Mouse (Mus musculus): Measurements from ENCODE around the gene Epha2. TPM values are rescaled to one million over a fixed set of nuclear protein-coding genes. Genes with fewer than 3 reads are reported as not detected.

The Epha2 gene
- polyA plus RNA-seq, 1 experiment from 2014 or later, result 3.0 TPM

DNA sequence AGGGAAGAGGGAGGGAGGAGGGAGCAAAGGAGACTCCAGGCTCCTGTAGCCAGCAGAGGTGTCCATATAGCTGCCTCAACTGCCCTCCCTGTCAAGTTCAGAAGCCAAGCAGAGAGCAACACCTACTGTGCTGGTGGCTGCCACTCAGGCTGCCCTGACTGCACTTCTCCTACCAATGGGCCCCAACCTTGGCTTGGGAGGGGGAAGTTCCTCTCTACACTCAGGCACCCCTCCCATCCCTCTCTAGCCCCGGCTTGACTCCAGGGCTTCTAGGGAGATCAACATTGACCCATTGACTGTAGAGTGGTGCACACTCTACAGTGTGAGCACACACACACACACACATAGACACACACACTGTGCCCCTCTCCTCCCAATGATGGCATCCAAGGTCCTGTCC, 19.5 kb upstream of the Epha2 start:
- Histone ChIP-seq H3K4me1 (peaks cover 70% of the 10 kb centered on the region), H3K27ac (replicated peaks) (peak overlapping the region; percentile 10), H3K4me3 (no peak overlapping the region), H3K9me3 (no peaks in the 10 kb centered on the region), H3K27me3 (replicated peaks; ENCODE audit: low read depth, poor library complexity, severe bottlenecking) (peaks cover 64% of the 10 kb centered on the region), H3K36me3 (replicated peaks) (no peaks in the 10 kb centered on the region)
- DNase-seq (ENCODE audit: low spot score), result no peak
- WGBS, result 68% methylated on average over 1 of the region's 1 CpGs

DNA sequence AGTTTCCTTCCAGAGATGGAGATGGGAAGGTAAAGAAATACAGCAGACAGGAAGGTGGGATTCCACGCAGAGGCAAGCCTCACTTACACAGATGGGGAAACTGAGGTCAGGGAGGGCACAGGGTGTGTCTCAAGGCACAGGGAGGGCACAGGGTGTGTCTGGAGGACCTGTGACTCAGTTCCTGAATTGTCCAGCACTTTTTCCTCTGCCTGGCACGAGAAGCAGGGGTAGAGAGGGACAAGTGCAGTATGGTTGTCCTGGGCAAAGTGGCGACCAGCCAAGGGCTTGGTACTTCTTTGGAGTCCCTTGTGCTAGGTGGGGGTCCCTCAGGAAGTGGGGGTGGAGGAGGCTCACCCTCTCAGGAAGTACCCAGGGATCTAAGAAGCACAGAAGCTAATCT, 19.0 kb upstream of the Epha2 start:
- Histone ChIP-seq H3K4me1 (peaks cover 73% of the 10 kb centered on the region), H3K27me3 (replicated peaks; ENCODE audit: low read depth, poor library complexity, severe bottlenecking) (peaks cover 66% of the 10 kb centered on the region), H3K36me3 (replicated peaks) (no peaks in the 10 kb centered on the region), H3K9me3 (no peaks in the 10 kb centered on the region), H3K27ac (replicated peaks) (peak overlapping the region; percentile 10), H3K4me3 (no peak overlapping the region)
- WGBS, result 66% methylated on average over 3 of the region's 3 CpGs
- no peak for DNase-seq (ENCODE audit: low spot score)

DNA sequence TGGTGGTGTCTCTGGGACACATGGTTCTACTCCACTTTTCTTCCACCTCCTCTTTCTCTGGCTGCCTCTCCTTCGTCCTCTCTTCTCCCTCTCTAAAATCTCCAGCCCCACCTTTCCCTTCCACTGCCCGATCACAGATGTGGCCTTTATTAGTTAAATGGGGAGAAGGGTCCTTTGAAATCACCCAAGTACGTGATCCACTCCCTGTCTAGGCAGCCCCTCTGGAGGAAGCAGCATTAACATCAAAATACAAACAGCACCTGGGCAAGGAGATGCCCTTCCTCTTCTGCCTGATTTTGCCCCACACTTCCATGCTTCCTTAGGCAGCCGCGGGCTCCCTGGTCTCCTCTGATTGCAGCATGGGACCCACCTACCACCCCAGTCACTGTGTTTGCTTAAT, 18.4 kb upstream of the Epha2 start:
- no peak overlapping the region for H3K27ac ChIP-seq (replicated peaks)
- no peaks in the 10 kb centered on the region for H3K36me3 ChIP-seq (replicated peaks)
- peaks cover 73% of the 10 kb centered on the region for H3K4me1 ChIP-seq
- H3K27me3 ChIP-seq (replicated peaks; ENCODE audit: low read depth, poor library complexity, severe bottlenecking), result peaks cover 68% of the 10 kb centered on the region
- no peak overlapping the region for H3K4me3 ChIP-seq
- no peaks in the 10 kb centered on the region for H3K9me3 ChIP-seq
- 45% methylated on average over 5 of the region's 5 CpGs for WGBS
- DNase-seq (ENCODE audit: low spot score), result no peak

DNA sequence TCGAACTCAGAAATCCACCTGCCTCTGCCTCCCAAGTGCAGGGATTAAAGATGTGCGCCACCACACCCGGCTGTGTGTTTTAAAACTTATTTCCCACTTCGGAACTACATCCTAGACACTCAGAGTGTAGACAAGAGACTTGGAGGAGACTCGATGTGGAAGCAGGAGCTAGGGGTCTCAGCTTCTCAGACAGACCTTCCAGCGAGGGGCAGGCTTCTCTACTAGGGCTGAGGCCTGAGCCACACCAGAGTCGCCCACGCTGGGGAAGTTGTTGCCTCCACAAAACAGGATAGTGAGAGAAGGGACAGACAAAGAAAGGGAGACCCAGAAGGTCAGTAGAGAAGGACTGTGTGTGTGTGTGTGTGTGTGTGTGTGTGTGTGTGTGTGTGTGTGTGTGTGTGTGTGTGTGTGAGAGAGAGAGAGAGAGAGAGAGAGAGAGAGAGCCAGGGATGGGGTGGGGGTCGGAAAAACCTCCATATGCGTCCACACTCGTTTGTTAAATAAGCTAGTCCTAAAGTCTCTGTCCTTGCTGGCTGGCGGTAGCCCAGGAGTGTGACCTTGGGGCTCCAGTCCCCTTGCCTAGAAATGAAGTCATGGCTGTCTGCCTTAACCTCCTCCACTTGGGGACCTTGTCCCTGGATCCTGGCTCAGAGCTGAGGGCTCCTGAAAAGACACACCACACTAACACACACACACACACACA, 17.7 kb upstream of the Epha2 start:
- DNase-seq (ENCODE audit: low spot score), result no peak
- H3K9me3 ChIP-seq, result no peaks in the 10 kb centered on the region
- H3K27ac ChIP-seq (replicated peaks), result no peak overlapping the region; the same call in 1 of the 2 replicates
- WGBS, result 61% methylated on average over 12 of the region's 12 CpGs
- no peak overlapping the region for H3K4me3 ChIP-seq
- peaks cover 73% of the 10 kb centered on the region for H3K4me1 ChIP-seq
- no peaks in the 10 kb centered on the region for H3K36me3 ChIP-seq (replicated peaks)
- peaks cover 69% of the 10 kb centered on the region for H3K27me3 ChIP-seq (replicated peaks; ENCODE audit: low read depth, poor library complexity, severe bottlenecking)

DNA sequence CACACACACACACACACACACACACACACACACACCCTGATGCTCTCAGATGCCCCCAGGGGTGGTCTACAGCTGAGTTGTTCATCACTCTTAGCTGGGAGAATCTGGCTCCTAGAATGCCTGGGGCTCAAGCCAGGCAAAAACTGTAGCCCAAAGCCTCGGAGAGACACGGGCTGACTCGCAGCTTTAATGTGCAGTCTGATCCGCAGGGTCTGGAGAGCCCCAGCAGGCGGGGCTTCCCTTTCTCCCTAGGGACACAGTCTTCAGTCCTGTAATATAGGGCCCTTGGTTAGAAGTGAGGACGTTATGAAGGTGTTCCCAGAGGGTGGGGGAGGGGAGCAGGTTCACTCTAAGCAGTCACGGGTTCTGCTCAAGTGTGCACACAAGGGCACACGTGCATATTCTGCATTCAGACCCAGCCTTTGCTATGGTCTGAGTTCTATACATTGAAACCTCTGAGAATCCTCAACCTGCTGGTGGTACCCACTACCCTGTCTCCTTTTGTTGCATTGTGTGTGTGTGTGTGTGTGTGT, 17.1 kb upstream of the Epha2 start:
- 24% methylated on average over 8 of the region's 8 CpGs for WGBS
- peaks cover 75% of the 10 kb centered on the region for H3K27me3 ChIP-seq (replicated peaks; ENCODE audit: low read depth, poor library complexity, severe bottlenecking)
- H3K4me3 ChIP-seq, result no peak overlapping the region
- no peak for DNase-seq (ENCODE audit: low spot score)
- no peak overlapping the region; the same call in 1 of the 2 replicates for H3K27ac ChIP-seq (replicated peaks)
- peaks cover 72% of the 10 kb centered on the region for H3K4me1 ChIP-seq
- no peaks in the 10 kb centered on the region for H3K36me3 ChIP-seq (replicated peaks)
- H3K9me3 ChIP-seq, result no peaks in the 10 kb centered on the region

DNA sequence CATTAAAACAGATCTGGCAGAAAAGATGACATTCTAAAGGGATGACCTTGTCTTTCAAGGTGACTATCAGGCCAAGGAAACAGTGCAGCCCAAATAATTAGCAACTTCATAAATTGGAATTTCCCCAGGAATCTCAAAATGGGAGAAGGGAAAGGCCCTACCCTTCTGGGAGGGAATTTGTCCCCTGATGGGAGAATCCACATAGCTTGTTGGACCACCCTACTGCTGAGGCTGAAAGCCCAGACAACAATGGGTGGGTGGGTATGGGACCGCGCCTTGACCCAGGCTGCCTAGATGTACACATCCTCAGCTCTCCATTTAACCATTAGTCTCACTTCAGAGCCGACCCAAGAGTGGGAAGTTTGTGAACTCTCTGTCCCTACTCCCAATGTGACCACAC, 16.6 kb upstream of the Epha2 start:
- peaks cover 81% of the 10 kb centered on the region for H3K27me3 ChIP-seq (replicated peaks; ENCODE audit: low read depth, poor library complexity, severe bottlenecking)
- no peak overlapping the region for H3K4me3 ChIP-seq
- no peaks in the 10 kb centered on the region for H3K9me3 ChIP-seq
- H3K36me3 ChIP-seq (replicated peaks), result no peaks in the 10 kb centered on the region
- no peak overlapping the region for H3K27ac ChIP-seq (replicated peaks)
- H3K4me1 ChIP-seq, result peaks cover 66% of the 10 kb centered on the region
- 67% methylated on average over 3 of the region's 3 CpGs for WGBS
- no peak for DNase-seq (ENCODE audit: low spot score)

DNA sequence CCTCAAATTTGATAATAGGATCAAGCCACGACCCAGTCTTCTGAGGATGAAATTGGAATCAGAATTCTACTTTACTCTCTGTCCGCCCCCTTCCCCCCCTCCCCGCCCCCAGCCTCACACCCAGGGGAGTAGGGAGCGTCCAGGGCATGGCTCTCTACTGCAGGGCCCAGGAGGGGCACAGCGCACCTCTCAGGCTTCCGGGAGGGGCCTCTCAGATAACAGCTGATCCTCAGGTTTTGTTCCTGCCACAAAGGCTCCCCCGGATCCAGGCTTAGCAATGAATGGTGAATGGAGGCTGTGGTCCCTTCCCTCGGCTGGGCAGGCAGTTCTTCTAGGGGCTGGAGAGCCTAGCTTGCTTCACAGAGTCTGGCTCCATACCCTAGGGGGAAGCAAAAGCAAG, 15.9 kb upstream of the Epha2 start:
- peaks cover 87% of the 10 kb centered on the region for H3K27me3 ChIP-seq (replicated peaks; ENCODE audit: low read depth, poor library complexity, severe bottlenecking)
- no peak overlapping the region for H3K4me3 ChIP-seq
- H3K9me3 ChIP-seq, result no peaks in the 10 kb centered on the region
- H3K27ac ChIP-seq (replicated peaks), result no peak overlapping the region
- no peak for DNase-seq (ENCODE audit: low spot score)
- H3K36me3 ChIP-seq (replicated peaks), result no peaks in the 10 kb centered on the region
- WGBS, result 11% methylated on average over 8 of the region's 8 CpGs
- H3K4me1 ChIP-seq, result peaks cover 66% of the 10 kb centered on the region

DNA sequence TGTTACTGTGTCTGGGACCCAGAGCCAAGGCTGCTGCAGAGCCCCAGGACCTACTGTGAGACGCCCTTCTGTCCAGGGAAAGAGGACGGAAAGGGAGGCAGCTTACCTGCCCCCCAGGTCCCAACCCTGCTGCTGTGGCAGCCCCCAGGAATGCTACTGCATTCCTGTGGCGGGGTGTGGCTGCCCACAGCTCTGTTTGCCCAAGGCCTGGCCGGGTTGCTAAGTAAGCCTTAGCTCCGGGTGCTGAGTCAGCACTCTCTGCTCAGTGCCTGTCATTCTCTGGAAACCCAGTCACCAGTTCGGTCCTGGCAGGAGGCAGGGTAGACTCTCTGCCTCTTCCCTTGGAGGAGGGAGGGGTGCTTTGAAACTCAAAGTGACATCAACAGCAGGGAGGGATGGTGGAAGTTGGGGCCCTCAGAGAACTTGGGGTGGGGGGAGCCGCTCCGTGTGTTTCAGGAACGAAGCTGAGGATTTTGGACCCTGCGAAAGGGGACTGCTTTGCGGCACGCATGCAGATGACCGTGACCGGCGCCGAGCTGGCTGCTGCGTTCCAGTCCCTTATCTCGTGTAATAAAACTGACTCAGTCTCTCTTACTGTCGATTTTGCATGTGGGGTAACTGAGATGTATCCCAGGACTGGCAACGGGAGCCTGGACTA, 14.1 kb upstream of the Epha2 start:
- peak overlapping the region; percentile 36 for H3K4me3 ChIP-seq

DNA sequence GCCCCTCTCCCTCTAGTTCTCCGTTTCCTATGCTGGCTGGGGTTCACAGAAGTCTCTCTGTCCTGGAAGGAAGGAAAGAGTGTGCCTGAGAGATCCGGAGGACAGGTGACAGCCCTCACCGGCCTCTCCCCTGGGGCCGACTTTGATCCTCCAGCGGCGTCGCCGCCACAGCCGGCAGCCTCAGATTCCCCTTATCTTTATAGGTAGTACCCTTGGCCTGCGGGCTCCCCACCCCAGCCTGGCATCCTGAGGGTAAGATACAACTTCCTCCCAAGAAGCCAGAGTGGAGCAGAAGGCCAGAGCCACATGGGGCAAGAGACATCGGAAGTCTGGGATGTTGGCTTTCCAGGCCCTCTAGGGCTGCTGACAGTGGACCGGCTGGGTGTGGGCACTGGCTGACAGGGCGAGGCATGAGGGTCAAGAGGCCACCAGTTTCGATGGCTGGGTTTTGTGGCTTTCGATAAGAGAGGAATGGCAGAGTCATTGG, 13.5 kb upstream of the Epha2 start:
- Histone ChIP-seq H3K4me3 (peak overlapping the region; percentile 36), H3K36me3 (replicated peaks) (no peaks in the 10 kb centered on the region), H3K4me1 (peaks cover 67% of the 10 kb centered on the region), H3K27me3 (replicated peaks; ENCODE audit: low read depth, poor library complexity, severe bottlenecking) (peaks cover 99% of the 10 kb centered on the region), H3K27ac (replicated peaks) (no peak overlapping the region), H3K9me3 (no peaks in the 10 kb centered on the region)
- 9% methylated on average over 15 of the region's 15 CpGs for WGBS
- DNase-seq (ENCODE audit: low spot score), result no peak

More for the DNA sequence above, 14.1 kb upstream of the Epha2 start:
- Histone ChIP-seq H3K27me3 (replicated peaks; ENCODE audit: low read depth, poor library complexity, severe bottlenecking) (peaks cover 99% of the 10 kb centered on the region), H3K27ac (replicated peaks) (no peak overlapping the region; the same call in 1 of the 2 replicates), H3K36me3 (replicated peaks) (no peaks in the 10 kb centered on the region), H3K9me3 (no peaks in the 10 kb centered on the region), H3K4me1 (peaks cover 67% of the 10 kb centered on the region)
- peak; percentile 62 for DNase-seq (ENCODE audit: low spot score)
- 9% methylated on average over 20 of the region's 20 CpGs for WGBS

DNA sequence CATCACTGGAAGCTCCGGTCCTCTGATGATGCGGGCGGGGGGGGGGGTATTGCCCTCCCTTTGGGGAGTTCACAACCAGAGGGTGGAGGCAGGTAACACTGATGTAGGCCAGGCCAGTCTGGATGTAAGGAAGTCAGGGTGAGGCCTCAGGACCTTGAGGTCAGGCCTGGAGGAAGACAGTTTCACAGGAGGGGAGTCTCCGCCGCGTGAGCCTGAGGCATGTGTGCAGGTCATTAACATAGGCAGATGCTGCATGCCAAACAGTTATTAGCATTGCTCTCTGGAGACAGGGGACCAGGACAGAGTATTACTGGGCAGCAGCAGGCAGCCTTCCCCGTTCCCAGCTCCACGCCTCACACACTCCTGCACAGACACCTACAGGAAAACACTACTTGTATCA, 12.9 kb upstream of the Epha2 start:
- H3K27me3 ChIP-seq (replicated peaks; ENCODE audit: low read depth, poor library complexity, severe bottlenecking), result peaks cover 100% of the 10 kb centered on the region
- WGBS, result 37% methylated on average over 8 of the region's 8 CpGs
- H3K4me1 ChIP-seq, result peaks cover 70% of the 10 kb centered on the region

DNA sequence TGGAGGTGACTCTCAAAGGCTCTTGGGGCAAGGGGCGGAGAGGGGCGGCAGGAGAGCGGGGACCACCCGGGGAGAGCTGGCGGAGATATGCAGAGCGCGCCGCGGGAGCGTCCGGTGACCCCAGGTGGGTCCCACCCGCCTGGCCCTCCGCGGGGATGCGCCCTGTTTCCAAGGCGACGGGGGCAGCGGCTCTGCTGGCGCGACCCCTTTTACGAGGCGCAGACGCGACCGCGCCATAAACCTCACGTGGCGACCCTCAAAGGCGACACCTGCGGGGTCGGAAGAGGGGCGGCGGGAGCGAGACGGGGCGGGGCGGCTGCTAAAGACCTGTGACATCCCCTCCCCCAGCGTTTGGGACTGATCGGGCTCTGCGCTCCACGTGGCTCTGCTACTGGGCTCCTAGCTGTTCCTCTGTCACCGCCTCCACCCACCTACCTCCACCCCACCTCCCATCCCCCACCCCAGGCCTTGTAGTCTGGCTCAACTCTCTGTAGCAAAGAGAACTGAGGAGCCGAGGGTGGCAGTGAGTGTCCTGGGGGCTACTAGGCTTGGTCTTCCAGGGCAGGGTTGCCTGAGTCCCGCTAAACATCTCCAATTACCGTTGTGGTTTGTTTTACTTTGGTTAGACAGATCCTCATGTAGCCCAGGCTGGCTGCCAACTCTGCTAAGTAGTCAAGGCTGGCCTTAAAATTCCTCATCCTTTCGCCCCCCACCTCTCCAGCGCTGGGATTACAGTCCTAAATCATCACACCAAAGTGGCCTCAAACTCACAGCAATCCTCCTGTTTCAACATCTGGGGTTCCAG, 9.3 kb upstream of the Epha2 start:
- Histone ChIP-seq H3K4me1 (peaks cover 66% of the 10 kb centered on the region), H3K36me3 (replicated peaks) (no peaks in the 10 kb centered on the region), H3K4me3 (peak overlapping the region; percentile 61), H3K27me3 (replicated peaks; ENCODE audit: low read depth, poor library complexity, severe bottlenecking) (peaks cover 99% of the 10 kb centered on the region), H3K9me3 (no peaks in the 10 kb centered on the region), H3K27ac (replicated peaks) (peak overlapping the region; percentile 75)
- 1% methylated on average over 47 of the region's 47 CpGs for WGBS
- DNase-seq (ENCODE audit: low spot score), result peak; percentile 69

More for the DNA sequence above, 12.9 kb upstream of the Epha2 start:
- Histone ChIP-seq H3K9me3 (no peaks in the 10 kb centered on the region), H3K27ac (replicated peaks) (no peak overlapping the region), H3K4me3 (no peak overlapping the region), H3K36me3 (replicated peaks) (no peaks in the 10 kb centered on the region)
- no peak for DNase-seq (ENCODE audit: low spot score)

DNA sequence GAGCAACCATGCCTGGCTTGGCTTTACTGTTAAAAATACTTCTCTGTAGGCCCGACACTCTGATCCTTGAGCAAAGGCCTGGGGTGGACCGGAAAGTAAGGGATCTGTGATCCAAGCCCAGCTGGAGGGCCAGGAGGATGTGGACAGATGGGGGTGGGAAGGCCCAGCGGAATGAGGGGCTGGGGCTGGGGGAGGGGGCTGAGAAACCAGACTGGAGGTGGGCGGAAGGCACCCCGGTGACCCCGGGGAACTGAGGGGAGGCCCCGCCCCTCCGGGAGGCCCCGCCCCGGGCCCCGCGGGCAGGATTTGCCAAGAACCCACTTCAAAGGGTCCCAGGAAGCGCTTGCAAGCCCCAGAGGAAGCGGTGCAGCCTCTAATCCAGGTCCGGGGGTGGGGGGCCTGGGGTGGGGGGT, 5.3 kb upstream of the Epha2 start:
- peak; percentile 79 for DNase-seq (ENCODE audit: low spot score)
- peak overlapping the region; percentile 57 for H3K27ac ChIP-seq (replicated peaks)
- 2% methylated on average over 15 of the region's 15 CpGs for WGBS
- peaks cover 61% of the 10 kb centered on the region for H3K4me1 ChIP-seq
- no peaks in the 10 kb centered on the region for H3K9me3 ChIP-seq
- peak overlapping the region; percentile 46 for H3K4me3 ChIP-seq
- H3K36me3 ChIP-seq (replicated peaks), result no peaks in the 10 kb centered on the region
- H3K27me3 ChIP-seq (replicated peaks; ENCODE audit: low read depth, poor library complexity, severe bottlenecking), result peaks cover 99% of the 10 kb centered on the region

Measured in embryonic facial prominence, embryonic 10.5 days (tissue).